Mouse (Mus musculus) left cerebral cortex, adult 11 months (tissue): ENCODE measurements around the gene Cmtr1.

Experiments used
- DNase-seq: peaks from one replicate; pipeline ENCODE4 v3.0.0; 2022; ENCODE audit warnings: low spot score

Gene Cmtr1

GRCm38 (mm10) chr17:29669030-29669429 lies 8.6 kb downstream of the Cmtr1 start:
- no peak for DNase-seq

GRCm38 (mm10) chr17:29669936-29670335 lies 9.5 kb downstream of the Cmtr1 start:
- DNase-seq, result no peak

- no peak for DNase-seq
These were observed 10.6 kb downstream of the Cmtr1 start for GRCm38 (mm10) chr17:29671021-29671420.

GRCm38 (mm10) chr17:29673325-29673724 lies 12.9 kb downstream of the Cmtr1 start:
- DNase-seq, result no peak

- DNase-seq, result no peak
These were observed 18.1 kb downstream of the Cmtr1 start for GRCm38 (mm10) chr17:29678526-29678925.

- no peak for DNase-seq
These were observed 18.8 kb downstream of the Cmtr1 start for GRCm38 (mm10) chr17:29679038-29679767.

- DNase-seq, result no peak
These were observed 19.8 kb downstream of the Cmtr1 start for GRCm38 (mm10) chr17:29680174-29680573.

GRCm38 (mm10) chr17:29680921-29681320 lies 20.5 kb downstream of the Cmtr1 start:
- DNase-seq, result no peak

GRCm38 (mm10) chr17:29681669-29682068 lies 21.3 kb downstream of the Cmtr1 start:
- no peak for DNase-seq

GRCm38 (mm10) chr17:29682261-29682660 lies 21.9 kb downstream of the Cmtr1 start:
- no peak for DNase-seq

GRCm38 (mm10) chr17:29683127-29683526 lies 22.7 kb downstream of the Cmtr1 start:
- no peak for DNase-seq

GRCm38 (mm10) chr17:29684275-29684674 lies 23.9 kb downstream of the Cmtr1 start:
- no peak for DNase-seq

GRCm38 (mm10) chr17:29686771-29687170 lies 26.4 kb downstream of the Cmtr1 start:
- DNase-seq, result no peak

GRCm38 (mm10) chr17:29687373-29687772 lies 27.0 kb downstream of the Cmtr1 start:
- DNase-seq, result no peak

- DNase-seq, result no peak
These were observed 28.2 kb downstream of the Cmtr1 start for GRCm38 (mm10) chr17:29688610-29689009.

GRCm38 (mm10) chr17:29690257-29690656 lies 29.9 kb downstream of the Cmtr1 start:
- no peak for DNase-seq

- DNase-seq, result no peak
These were observed 32.4 kb downstream of the Cmtr1 start for GRCm38 (mm10) chr17:29692827-29693226.

- no peak for DNase-seq
These were observed 33.2 kb downstream of the Cmtr1 start for GRCm38 (mm10) chr17:29693571-29693970.

- DNase-seq, result no peak
These were observed 34.1 kb downstream of the Cmtr1 start for GRCm38 (mm10) chr17:29694516-29694915.

GRCm38 (mm10) chr17:29696940-29697339 lies 36.5 kb downstream of the Cmtr1 start:
- no peak for DNase-seq

GRCm38 (mm10) chr17:29698421-29698820 lies 38.0 kb downstream of the Cmtr1 start:
- no peak for DNase-seq

GRCm38 (mm10) chr17:29700573-29700972 lies 40.2 kb downstream of the Cmtr1 start:
- no peak for DNase-seq

- DNase-seq, result no peak
These were observed 42.7 kb downstream of the Cmtr1 start for GRCm38 (mm10) chr17:29702938-29703710.
